Mouse (Mus musculus): ENCODE results near the gene Ddit4l.
"Not testable (repeated sequence)": the region's sequence is repeated elsewhere in the genome, so short reads cannot be mapped to it uniquely, and the experiment has no call there.

Ddit4l gene

DNA sequence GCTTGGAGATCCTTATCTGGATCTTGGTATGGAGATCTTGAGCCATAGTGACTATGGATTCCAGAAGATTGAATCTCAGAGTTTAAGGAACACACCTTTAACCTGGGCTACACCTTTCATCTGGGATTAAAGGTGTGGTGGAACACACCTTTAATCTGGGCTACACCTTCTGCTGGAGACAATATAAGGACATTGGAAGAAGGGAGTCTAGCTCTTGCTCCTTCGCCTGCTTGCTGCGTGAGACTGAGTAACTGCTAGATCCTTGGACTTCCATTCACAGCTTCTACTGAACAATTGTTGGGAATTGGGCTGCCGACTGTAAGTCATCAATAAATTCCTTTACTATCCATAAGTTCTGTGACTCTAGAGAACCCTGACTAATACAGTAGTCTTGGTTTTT lies at the start of gene Ddit4l:
Ddit4l (plus strand) TSS at position 301 of the 400 bp plus-strand sequence.
- not testable (repeated sequence) for DNase-seq (ENCODE audit: low spot score)

- no peak for DNase-seq (ENCODE audit: low spot score)
Observed at GRCm38 (mm10) chr3:137576146-137576545, 45.3 kb upstream of the Ddit4l start.

GRCm38 (mm10) chr3:137586376-137586969 lies 34.9 kb upstream of the Ddit4l start:
- DNase-seq (ENCODE audit: low spot score) = no peak

- no peak for DNase-seq (ENCODE audit: low spot score)
Observed at GRCm38 (mm10) chr3:137589811-137590210, 31.6 kb upstream of the Ddit4l start.

DNA sequence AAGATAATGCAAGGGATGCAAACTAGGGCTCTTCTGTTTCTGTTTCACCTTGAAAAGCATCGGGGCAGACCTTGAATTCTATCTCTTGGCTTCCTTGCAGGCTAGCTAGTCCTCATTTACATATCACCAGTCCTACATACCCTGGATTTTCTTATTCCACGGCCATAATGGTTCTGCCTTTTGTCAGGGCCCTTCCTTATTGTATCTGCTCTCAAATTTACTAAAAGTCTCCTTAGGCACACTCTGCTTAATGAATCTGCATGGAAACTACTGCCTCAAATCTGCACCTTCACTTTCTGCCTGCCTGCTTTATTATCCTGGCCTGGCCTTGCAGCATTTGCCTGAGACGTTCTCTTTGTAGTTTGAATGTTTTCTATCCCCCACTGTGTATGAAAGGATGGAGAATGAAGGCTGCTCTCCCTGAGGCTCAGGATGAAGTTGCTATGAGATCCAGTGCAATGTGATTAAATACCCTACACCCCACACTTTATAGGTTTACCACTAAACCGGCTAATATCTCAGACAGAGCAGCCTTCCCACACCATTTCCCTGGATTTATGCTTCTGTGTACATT lies 27.0 kb upstream of the Ddit4l start:
- DNase-seq (ENCODE audit: low spot score) = no peak

GRCm38 (mm10) chr3:137608918-137609435 lies 12.4 kb upstream of the Ddit4l start:
- DNase-seq (ENCODE audit: low spot score) = no peak

DNA sequence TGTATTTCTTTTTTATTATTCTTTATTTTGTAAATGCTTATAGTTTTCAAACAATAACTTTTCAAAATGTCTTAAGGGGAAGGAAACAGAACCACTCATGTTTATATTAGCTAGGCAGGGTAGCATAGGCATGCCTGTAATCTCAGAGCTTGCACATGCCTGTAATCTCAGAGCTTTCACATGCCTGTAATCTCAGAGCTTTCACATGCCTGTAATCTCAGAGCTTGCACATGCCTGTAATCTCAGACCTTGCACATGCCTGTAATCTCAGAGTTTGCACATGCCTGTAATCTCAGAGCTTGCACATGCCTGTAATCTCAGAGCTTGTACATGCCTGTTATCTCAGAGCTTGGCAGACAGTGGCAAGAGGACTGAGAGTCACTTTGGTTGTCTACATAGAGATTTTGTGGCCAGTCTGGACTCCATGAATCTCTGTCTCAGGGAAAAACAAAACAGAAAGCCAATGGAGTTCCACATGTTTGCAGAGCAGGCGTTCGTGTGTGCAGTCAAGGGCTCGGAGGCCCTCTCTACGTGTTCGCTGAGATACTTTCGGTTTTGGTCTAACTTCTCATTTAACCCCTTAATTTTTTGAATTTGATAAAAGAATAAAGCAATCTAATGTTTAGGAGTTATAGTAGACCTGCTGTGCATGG lies 10.8 kb upstream of the Ddit4l start:
- no peak for DNase-seq (ENCODE audit: low spot score)

DNA sequence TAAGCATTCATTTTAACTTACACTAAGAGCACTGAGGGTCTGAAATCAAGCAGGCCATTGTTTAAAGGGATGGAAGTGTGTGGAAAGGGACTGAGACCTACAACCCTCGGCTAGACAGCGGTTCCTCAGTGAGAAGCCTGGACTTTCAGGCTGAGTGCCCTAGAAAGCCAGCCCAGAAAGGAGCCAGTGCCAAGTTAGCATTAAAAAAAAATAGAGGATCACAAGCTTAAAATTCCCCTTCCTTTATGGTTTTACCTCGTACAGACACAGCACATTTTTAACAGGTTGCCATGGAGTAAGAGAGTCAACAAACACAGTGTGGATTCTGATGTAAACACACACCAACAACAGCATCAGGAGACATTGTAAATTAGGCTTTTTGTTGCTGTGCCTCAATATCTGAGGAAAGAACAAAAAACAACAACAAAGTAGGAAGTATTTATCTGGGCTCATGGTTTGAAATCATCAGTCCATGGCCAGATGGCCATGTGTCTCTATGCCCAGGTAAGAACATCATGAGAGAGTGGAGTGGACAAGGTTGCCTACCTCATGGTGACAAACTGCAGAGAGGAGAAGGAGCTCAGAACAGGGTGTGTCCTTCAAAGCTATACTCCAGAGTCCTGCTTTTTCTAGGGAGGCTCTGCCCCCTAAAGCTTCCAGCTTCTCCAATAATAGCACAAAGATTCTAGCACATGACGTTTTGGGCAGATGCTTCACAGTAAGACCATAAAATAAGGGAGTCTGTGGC lies 10.1 kb upstream of the Ddit4l start:
- no peak for DNase-seq (ENCODE audit: low spot score)

- no peak for DNase-seq (ENCODE audit: low spot score)
Observed at GRCm38 (mm10) chr3:137611981-137612380, 9.4 kb upstream of the Ddit4l start.

DNA sequence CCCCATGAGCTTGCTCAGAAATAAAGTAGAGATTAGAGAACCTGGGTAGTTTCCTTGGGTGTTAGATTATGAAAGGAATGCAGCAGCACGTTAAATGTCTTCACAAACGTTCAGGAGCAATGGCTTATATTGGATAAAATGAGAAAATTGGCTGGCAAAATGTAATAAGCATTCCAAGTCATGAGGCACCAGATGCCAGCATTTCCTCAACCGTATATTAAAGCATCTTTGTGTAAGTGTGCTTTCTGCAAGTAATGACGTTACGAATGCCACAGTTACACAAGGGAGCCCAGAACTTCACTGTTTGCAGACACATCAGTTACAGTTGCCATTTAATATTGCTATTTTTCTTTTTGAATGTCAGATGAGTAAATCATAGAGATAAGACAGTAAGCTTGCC lies 872 bp upstream of the Ddit4l start:
- no peak for DNase-seq (ENCODE audit: low spot score)

GRCm38 (mm10) chr3:137622091-137622490 lies 679 bp downstream of the Ddit4l start:
- DNase-seq (ENCODE audit: low spot score) = no peak

GRCm38 (mm10) chr3:137622895-137623580 lies 1.6 kb downstream of the Ddit4l start:
- DNase-seq (ENCODE audit: low spot score) = no peak

GRCm38 (mm10) chr3:137623581-137624362 lies 2.4 kb downstream of the Ddit4l start:
- DNase-seq (ENCODE audit: low spot score) = no peak

- no peak for DNase-seq (ENCODE audit: low spot score)
Observed at GRCm38 (mm10) chr3:137625054-137625453, 3.6 kb downstream of the Ddit4l start.

DNA sequence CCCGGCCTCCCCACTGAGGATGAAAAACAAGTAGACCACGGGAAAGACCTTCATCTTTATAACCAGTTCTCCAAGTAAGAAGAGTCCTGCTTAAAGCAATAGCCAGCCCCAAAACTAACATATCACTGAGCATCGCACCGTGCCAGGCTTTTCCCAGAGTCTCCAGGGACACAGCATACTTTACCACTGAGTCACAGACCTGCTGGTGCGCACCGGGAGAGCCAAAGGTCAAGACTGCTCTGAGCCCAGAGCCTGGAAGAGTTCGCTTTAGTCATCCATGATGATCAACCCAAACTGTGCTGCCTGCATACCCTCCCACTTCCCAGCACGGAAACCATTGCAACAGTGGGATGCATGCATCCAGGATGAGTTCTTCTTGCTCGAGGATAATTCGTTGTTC lies 12.3 kb downstream of the Ddit4l start:
- DNase-seq (ENCODE audit: low spot score) = no peak

DNA sequence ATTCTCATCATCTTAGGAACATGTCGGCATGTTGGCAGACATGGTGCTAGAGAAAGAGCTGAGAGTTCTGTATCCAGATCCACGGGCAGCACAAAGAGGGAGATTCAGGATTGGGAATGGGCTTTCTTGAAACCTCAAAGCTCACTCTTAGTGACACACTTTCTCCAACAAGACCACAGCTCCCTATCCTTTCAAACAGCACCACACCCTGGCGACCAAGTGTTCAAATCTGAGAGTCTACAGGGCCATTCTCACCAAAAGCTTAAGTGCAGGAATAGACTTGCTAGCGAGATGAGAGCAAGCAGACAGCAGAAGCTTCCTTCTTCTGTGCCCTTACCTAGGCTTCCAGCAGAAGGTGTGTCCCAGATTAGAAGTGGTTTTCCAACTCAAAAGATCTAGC lies 15.2 kb downstream of the Ddit4l start:
- DNase-seq (ENCODE audit: low spot score) = no peak

- DNase-seq (ENCODE audit: low spot score) = no peak
Observed at GRCm38 (mm10) chr3:137641238-137641637, 19.8 kb downstream of the Ddit4l start.

- DNase-seq (ENCODE audit: low spot score) = no peak
Observed at GRCm38 (mm10) chr3:137642137-137642536, 20.7 kb downstream of the Ddit4l start.

GRCm38 (mm10) chr3:137642568-137642967 lies 21.2 kb downstream of the Ddit4l start:
- no peak for DNase-seq (ENCODE audit: low spot score)

DNA sequence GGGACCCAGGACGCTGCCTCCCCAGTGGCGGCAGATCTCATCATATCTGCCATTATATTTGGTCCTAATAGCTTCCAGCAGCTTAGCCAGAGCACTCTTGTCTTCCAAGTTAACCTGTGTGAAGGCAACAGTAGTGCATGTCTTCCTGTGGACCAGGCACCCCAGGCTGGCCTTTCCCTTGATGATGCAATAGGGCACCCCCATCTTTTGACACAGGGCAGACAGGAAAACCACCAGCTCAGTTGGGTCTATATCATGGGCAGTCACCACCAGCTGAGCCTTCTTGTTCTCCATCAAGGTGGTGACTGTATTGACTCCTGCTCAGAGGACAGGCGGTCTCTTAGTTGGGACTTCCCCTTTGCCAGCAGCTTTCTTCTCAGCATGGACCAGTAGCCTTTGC lies 22.7 kb downstream of the Ddit4l start:
- DNase-seq (ENCODE audit: low spot score) = no peak

- no peak for DNase-seq (ENCODE audit: low spot score)
Observed at GRCm38 (mm10) chr3:137644947-137645346, 23.5 kb downstream of the Ddit4l start.
